In the genomic region with DNA sequence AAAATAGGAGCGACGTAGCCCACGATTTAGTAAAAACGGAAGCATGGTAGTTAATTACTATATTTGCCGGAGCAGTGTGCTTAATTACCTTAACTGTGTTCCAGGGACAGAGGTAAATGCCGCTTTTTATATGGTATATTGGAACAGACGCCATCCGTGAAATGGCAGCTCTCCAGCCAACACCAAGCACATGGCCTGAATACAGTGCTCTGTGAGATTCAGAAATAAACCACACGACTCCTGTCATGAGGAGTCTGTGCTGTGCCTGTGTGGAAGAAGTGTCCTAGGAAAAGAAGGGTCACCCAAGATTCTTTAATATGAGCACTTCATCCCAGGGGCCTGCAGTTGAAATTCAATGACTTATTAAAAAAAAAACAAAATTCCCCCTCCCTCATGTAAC, we compare ENCODE assay signal across 33 mouse cellular contexts.
"Had no signal": no experiment of that assay in that cellular context is flagged by ENCODE, and none has a peak within 500 bp of the region (broad histone marks: within the 10 kb centered on the region; RNA-seq: fewer than 3 reads in every experiment).

No protein-coding gene starts in this region.

- H3K9me3 ChIP-seq: heart, embryonic 15.5 days; hindbrain, embryonic 15.5 days had no signal

- H3K4me3 ChIP-seq: heart, embryonic 12.5 days; heart, embryonic 13.5 days; heart, embryonic 15.5 days; hindbrain, embryonic 10.5 days; hindbrain, embryonic 12.5 days; hindbrain, embryonic 13.5 days; hindbrain, embryonic 15.5 days; kidney, embryonic 15.5 days; layer of hippocampus, adult 2 months; left cerebral cortex, adult 2 months had no signal

- ATAC-seq: hindbrain, embryonic 16.5 days; hindbrain, postnatal 0 days; inflammation-experienced regulatory T-cells, adult 6 months; intestine, embryonic 16.5 days; intestine, postnatal 0 days had no signal

- H3K27me3 ChIP-seq: hindbrain, embryonic 12.5 days; hindbrain, embryonic 13.5 days; hindbrain, embryonic 15.5 days; kidney, embryonic 15.5 days had no signal

- H3K9ac ChIP-seq: heart, embryonic 12.5 days; heart, embryonic 13.5 days; heart, embryonic 15.5 days; hindbrain, embryonic 12.5 days; hindbrain, embryonic 13.5 days; hindbrain, embryonic 14.5 days; hindbrain, embryonic 15.5 days; kidney, embryonic 15.5 days had no signal

- DNase-seq: heart, postnatal 10 days; heart, postnatal 14 days; heart, postnatal 36 days; heart, postnatal 4 days; kidney, adult 11 months; kidney, adult 18-20 months; kidney, adult 2 months; kidney, adult 8-10 months; kidney, adult 9 months; kidney, postnatal 10 days; kidney, postnatal 14 days; kidney, postnatal 25 days; kidney, postnatal 36 days; kidney, postnatal 4 days; layer of hippocampus, adult 9-11 months; layer of hippocampus, postnatal 36 days had no signal

- H3K4me1 ChIP-seq: hindbrain, embryonic 10.5 days; hindbrain, embryonic 12.5 days; hindbrain, embryonic 13.5 days; hindbrain, embryonic 15.5 days; kidney, embryonic 15.5 days had no signal

- H3K27ac ChIP-seq: heart, embryonic 13.5 days; heart, embryonic 15.5 days; hindbrain, embryonic 10.5 days; hindbrain, embryonic 12.5 days; hindbrain, embryonic 13.5 days; hindbrain, embryonic 14.5 days; hindbrain, embryonic 15.5 days; hindbrain, postnatal 0 days; kidney, embryonic 15.5 days; kidney, postnatal 0 days; layer of hippocampus, adult 2 months; left cerebral cortex, adult 2 months had no signal

- H3K4me2 ChIP-seq: heart, embryonic 12.5 days; heart, embryonic 13.5 days; heart, embryonic 15.5 days; hindbrain, embryonic 12.5 days; hindbrain, embryonic 13.5 days; hindbrain, embryonic 14.5 days; hindbrain, embryonic 15.5 days; kidney, embryonic 15.5 days had no signal
